ENCODE assay signal across 8 mouse cellular contexts in genomic region chr5:109995461-109995860, GRCm38 (mm10). TPM values are rescaled to one million over a fixed set of nuclear protein-coding genes. Genes with fewer than 3 reads are reported as not detected.
DNase-seq lines count a peak whose midpoint lies in the region; ATAC-seq and TF ChIP-seq lines count a peak whose summit lies in the region.
"Not testable (repeated sequence)": the region's sequence is repeated elsewhere in the genome, so short reads cannot be mapped to it uniquely, and the experiment has no call there.

No protein-coding gene starts in this region.

- H3K27ac ChIP-seq in ES-Bruce4 (ENCODE audit: insufficient read depth, low read length) = peak overlapping the region; percentile 44; the same call in 1 of the 2 replicates
- H3K27ac ChIP-seq in gastrocnemius, adult 2 months; intestine, postnatal 0 days (ENCODE audit: low read depth, low read length): not testable (repeated sequence)

- peak overlapping the region; percentile 67; the same call in 1 of the 2 replicates for H3K4me2 ChIP-seq in intestine, postnatal 0 days (replicated peaks; ENCODE audit: low read depth)

- H3K4me1 ChIP-seq in ES-Bruce4 (ENCODE audit: control insufficient read depth, insufficient read depth, low read length); intestine, postnatal 0 days (replicated peaks; ENCODE audit: control insufficient read depth, insufficient read depth, low read length): not testable (repeated sequence)

- H3K36me3 ChIP-seq in ES-Bruce4 (ENCODE audit: control insufficient read depth, insufficient read depth, low read length, poor library complexity, severe bottlenecking); intestine, postnatal 0 days (ENCODE audit: control insufficient read depth, insufficient read depth); splenic B cell, adult 2 months (ENCODE audit: control insufficient read depth, insufficient read depth, low read length, poor library complexity, severe bottlenecking): not testable (repeated sequence)

- TF ChIP-seq CTCF in ES-Bruce4 (IDR thresholded peaks at IDR 0.05; ENCODE audit: low read depth, low read length); gastrocnemius, adult 2 months (IDR thresholded peaks at IDR 0.05); intestine, postnatal 0 days (IDR thresholded peaks at IDR 0.05; ENCODE audit: low read depth): not testable (repeated sequence)

- not testable (repeated sequence) for TF ChIP-seq POLR2A in ES-Bruce4 (IDR thresholded peaks at IDR 0.05; ENCODE audit: insufficient read depth, low read length)

- intact Hi-C loops in gastrocnemius, adult 2 months (cut with DNase I) = not testable (repeated sequence)

- 73% methylated on average over 10 of the region's 10 CpGs for WGBS in intestine, postnatal 0 days

- ATAC-seq in intestine, postnatal 0 days = not testable (repeated sequence)

- TF ChIP-seq EP300 in ES-Bruce4 (IDR thresholded peaks at IDR 0.05; ENCODE audit: insufficient read depth, low read depth, low read length) = not testable (repeated sequence)

- not testable (repeated sequence) for H3K9me3 ChIP-seq in ES-Bruce4 (replicated peaks; ENCODE audit: control insufficient read depth, insufficient read depth, low read length, poor library complexity, severe bottlenecking); intestine, postnatal 0 days (ENCODE audit: control insufficient read depth)

- not testable (repeated sequence) for H3K27me3 ChIP-seq in ES-Bruce4 (ENCODE audit: control insufficient read depth, insufficient read depth, low read length, poor library complexity, severe bottlenecking); intestine, postnatal 0 days (replicated peaks; ENCODE audit: control insufficient read depth, insufficient read depth, low read length); splenic B cell, adult 2 months (ENCODE audit: control insufficient read depth, insufficient read depth, low read length, poor library complexity, severe bottlenecking)

- not testable (repeated sequence) for H3K4me3 ChIP-seq in ES-Bruce4 (ENCODE audit: low read depth, low read length); intestine, postnatal 0 days (ENCODE audit: low read depth, low read length)
- H3K4me3 ChIP-seq in gastrocnemius, adult 2 months = peak overlapping the region; percentile 79

- DNase-seq in A20 (ENCODE audit: low read depth, low spot score) (peak; percentile 85), liver (peak; percentile 7)
- DNase-seq in cerebellum, adult 9-10 months = peak; percentile 6
- DNase-seq in gastrocnemius, adult 2 months = not testable (repeated sequence)
- DNase-seq in splenic B cell, adult 2 months (ENCODE audit: low read depth, low spot score) = peak; percentile 28
- DNase-seq in thymus, postnatal 4 days = peak; percentile 12

- H3K9ac ChIP-seq in ES-Bruce4 (ENCODE audit: low read depth, poor library complexity, severe bottlenecking) = peak overlapping the region; percentile 54; the same call in 1 of the 2 replicates
- H3K9ac ChIP-seq in intestine, postnatal 0 days (ENCODE audit: low read depth, low read length) = not testable (repeated sequence)

RNA-seq across cellular contexts. Expression of gene Zfp932, which starts 0.9 kb away (rescaled TPM):
- 40.2 and 54.1 TPM in 2 replicates for polyA plus RNA-seq in ES-Bruce4 (2011; ENCODE audit: insufficient read depth, insufficient read length, low read depth, missing spikeins)
- 1 to 10 TPM; 7.0 to 8.6 TPM for total RNA-seq in gastrocnemius, adult 2 months (2021)
- polyA plus RNA-seq in intestine, postnatal 0 days (2015; fragmentation: Nextera tagmentation; extraction: Ambion mirVana) = 15.0 and 16.4 TPM in 2 replicates
